Mouse (Mus musculus) lung, postnatal 10 days (tissue): ENCODE results near the gene Foxp1.

Source experiments
- DNase-seq: peaks from one replicate; pipeline ENCODE4 v3.0.0; 2021

The Foxp1 gene

DNA sequence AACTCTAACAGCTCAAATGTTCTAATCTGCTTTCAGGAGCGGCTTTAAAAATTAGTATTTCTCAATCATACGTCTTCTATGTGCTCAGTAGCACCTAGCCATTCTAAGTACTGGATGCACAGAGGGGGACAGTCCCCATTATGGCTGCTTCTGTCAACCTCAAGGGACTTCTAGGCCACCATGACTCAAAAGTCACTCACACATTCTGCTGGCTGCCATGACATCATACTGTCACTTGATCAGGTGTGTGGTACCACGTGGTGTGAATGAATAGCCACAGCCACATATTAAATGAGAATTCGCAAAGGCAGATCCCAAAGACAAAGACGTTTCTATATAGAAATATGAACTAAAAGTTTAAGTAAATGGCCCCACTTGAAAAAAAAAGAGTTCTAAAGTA, 247.9 kb downstream of the Foxp1 start:
- DNase-seq, result no peak

- DNase-seq, result no peak
These were observed 248.3 kb downstream of the Foxp1 start for GRCm38 (mm10) chr6:99274222-99274621.

DNA sequence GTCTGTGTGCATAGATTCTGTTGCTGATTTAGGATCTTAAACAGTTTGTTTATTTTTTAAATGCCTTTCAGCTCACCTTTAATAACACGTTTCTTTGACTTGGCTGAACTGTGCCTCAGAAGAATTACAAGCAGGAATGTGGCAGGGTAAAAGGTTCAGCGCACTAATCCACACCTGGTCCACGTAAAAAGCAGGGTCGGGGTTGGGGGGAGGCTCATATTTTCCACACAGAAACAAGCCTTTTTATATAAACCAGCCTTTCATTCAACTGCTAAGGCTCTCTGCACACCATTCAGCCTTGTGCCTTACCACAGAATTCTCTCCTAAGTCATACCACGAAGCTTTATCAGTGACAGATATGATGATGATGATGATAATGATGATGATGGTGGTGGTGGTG, 249.3 kb downstream of the Foxp1 start:
- DNase-seq, result no peak

DNA sequence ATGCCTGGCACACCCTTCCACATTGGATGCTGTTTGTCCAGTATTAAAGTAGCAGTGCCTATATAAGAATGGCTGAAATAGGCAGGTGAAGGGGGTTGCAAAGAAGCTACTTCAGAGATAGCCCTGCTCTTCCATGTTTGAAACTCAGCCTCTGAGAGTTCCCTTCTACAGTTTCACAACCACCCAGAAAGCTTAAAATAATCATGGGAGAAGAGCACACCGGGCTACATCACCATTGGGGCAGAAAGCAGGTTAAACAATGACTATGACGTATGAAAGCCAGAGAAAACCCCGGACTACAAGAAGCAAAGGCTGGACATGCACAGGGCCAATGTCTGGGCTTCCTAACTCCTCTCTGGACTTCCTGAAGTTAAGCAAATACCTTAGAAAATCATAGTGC, 250.3 kb downstream of the Foxp1 start:
- no peak for DNase-seq

DNA sequence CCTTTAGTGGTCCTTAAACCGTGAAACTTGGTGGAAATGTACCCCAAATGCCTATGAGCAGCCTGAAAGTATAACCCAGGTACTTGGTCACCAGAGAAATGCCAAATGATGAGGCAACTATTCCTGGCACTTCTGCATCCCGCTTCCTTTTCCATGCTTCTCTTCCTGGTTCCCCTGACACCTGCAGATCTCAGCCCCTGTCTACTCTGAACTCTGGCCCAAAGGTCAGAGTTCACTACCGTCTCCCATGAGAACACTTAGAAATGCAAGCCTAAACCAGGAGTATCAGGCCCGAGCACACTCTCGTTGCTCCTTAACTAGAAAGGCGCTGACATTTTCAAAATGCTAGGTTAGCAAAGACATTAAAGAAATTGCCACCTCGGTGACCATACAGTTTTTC, 250.8 kb downstream of the Foxp1 start:
- no peak for DNase-seq

DNA sequence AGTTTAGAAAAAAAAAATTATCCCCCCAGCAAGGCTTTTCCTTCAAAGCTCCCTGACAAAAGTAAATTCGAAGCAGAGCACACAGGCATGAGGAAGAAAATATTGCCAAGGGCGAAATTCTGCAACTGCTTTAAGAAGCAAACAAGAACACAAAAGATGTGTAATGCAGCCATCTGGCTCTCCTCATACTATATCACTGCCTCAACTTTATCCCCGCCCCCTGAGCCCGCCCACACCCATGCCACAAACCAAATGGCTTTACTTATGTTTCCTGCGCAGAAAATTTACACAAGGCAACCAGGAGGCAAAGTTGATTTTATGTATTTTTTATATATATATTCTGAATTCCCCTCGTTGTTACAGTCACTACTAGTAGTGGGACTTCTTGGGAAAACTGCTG, 252.6 kb downstream of the Foxp1 start:
- no peak for DNase-seq

DNA sequence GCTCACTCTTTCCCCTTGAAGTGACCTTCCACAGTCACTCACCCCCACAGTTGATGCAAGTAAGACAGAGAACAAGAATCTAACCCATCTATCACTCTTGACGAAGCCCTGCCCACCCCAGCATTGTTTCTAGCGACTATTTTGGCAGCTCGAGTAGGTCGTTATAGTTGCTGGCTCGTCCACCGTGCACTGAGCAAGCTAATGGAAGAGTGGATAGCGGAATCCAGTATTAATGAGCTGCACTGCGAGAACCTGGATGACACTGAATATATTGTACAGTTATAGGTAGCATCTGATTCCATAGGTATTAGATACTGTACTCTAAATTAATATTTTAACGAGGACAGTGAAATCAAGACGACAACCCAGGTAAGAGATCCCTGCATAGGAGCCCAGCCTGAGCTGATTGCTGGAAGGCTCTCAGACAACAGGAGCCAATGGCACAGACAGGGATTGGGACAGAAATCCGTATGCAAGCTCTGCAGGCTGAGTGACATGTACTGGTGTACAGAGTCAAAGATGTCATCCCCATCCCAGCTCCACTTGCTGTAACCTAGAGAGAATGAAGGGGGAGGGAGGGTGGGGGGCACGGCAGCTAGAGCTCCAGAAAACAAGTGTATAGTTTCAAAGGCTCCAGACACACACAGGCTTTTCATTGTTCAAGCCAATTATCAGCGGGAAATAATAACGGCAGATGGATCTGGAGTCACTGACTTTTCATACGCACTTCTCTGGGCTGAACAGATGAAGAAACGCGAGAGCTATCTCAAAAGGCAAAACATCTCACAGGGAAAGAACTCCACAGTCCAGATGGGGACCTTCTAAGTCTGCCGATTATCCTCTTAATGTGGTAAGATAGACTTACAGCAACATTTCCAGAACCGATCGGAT, 254.1 kb downstream of the Foxp1 start:
- peak; percentile 25 for DNase-seq

- peak; percentile 68 for DNase-seq
These were observed 256.4 kb downstream of the Foxp1 start for GRCm38 (mm10) chr6:99265945-99266656.

DNA sequence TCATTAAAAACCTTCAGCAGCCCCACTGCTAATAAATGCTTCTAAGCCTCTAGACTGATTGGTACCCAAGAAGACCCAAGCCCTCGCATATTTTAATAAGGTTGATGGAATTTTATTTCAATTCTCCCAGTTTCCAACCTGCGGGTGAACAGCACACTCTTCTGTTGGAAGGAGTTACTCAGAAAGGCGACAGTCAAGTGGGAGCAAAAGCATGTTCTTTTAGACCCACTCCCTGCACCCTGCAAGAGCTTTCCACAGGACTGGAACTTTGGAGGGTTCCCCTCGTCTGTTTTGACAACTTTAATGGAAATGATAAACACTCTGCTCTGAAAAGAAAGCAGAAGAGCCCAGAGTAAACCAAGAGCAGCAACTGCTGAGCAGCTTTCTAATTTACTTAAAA, 257.3 kb downstream of the Foxp1 start:
- no peak for DNase-seq

GRCm38 (mm10) chr6:99264192-99265093, 258.1 kb downstream of the Foxp1 start:
- peak; percentile 32 for DNase-seq

DNA sequence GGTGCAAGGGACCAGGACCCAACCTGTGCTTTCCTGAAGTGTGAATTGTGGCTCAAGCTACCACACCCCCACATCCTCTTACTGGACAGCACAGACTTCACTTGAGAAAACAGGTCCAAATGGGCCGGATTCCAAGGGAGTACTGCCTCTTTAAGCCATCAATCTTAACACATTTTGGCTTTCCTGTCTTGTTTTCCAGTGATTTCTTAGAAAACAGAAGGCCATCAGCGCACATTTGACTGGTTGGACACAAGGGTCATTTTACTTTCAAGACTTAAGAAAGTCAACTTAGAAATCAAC, 258.7 kb downstream of the Foxp1 start:
- peak; percentile 41 for DNase-seq

DNA sequence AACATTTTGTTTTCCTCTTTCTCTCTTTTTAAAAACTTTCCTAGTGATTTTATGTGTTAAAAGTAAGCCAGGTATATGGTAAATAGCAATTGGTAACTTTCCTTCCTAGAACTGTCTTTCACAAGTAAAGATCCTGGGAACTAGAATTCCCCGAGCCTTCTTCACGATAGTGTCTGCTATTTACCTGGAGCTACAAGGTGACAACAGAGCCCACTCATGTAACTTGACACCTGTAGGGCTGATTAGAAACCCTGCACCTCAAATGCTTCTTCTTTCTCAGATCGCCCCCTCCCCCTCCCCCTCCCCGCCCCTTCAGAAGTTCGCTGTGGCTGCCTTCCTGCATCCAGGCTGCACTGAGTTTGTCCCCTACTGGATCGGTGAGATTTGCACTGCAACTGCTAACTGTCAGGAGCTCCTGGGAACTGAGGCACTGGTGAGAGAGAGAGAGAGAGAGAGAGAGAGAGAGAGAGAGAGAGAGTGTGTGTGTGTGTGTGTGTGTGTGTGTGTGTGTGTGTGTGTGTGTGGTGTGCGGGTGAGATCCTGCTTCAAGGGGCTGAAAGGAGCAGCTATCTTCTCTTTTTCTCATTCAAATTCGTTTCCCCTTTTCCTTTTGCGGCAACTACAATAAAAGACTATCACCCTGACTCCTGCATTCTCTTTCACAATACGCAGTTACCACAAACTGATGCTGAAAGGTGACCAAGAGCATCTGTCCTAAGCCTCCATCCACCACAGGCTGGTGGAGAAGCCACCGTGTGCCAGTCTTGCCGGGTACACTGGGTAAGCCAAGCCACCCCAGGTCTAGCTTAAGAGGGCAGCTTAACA, 259.2 kb downstream of the Foxp1 start:
- no peak for DNase-seq

DNA sequence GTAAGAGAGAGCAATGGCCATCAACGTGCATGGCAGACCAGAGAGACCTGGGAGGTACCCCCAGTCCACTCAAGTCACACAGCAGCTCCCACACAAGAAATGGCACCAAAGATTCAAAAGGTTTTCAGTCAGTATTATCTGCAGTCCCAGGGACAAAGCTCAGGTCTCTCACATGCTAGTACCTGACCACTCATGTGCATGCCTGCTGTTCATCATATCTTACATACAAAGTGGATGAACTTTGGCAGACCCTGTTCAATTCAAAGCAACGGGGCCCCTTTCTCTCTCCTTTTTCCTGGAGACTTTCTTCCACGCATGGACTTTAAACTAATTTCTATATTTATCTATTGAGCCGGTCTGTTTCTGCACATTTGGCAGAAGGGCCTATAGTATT, 260.8 kb downstream of the Foxp1 start:
- no peak for DNase-seq

GRCm38 (mm10) chr6:99260941-99261736, 261.4 kb downstream of the Foxp1 start:
- no peak for DNase-seq

DNA sequence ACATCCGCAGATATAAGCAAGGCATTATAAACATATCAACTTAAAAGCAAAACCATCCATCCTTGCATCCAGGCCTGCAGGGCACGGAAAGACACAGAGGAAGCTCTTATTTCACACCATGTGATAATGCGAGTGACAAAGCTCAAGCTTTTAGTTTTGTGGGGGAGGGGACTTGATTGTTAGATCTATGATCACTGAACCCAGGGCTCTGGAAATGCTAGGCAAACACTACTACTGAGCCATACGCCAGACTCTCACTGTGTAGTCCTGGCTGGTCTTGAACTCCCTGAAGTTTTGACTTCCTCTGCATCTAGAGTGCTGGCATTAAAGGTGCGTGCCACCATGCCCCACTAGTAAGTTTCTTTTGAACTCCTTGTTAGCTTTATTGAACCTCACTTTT, 264.2 kb downstream of the Foxp1 start:
- no peak for DNase-seq

DNA sequence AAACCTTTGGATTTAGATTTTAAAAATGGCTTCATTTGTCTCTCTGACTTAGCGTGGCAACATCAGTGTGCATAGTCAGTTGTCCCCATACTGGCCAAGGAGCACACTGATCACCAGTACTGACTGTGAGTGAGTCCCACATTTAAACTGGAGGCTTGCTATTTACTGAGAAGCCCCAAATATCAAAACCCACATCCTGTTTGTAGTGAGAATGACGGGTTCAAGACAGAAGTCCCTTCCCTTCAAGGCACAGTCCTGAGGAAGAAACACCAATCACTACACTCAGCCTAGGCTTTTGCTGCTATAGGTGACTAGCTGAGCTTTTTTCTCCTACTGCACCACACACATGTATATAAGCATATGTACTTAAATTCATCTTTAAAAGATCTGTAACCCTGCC, 264.8 kb downstream of the Foxp1 start:
- DNase-seq, result no peak

GRCm38 (mm10) chr6:99253331-99253730, 269.2 kb downstream of the Foxp1 start:
- DNase-seq, result no peak

GRCm38 (mm10) chr6:99252816-99253215, 269.7 kb downstream of the Foxp1 start:
- DNase-seq, result peak; percentile 20

DNA sequence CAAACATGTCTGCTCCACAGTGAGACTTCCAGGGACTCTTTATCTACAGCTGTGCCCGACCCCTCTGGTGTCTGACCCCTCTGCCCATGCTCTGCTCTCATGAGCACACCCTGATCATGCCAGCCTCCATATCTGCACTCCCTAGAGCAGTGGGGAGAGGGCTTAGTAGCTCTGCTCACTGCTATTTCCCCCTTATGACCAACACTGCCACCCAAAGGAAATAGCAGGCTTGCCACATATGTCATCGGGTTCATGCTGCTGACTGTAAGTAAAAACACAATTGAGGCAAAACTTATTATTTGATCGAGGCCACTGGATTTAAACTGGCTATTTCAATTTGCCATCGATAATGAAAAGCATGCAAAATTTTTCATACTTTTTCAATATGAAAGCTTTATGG, 270.6 kb downstream of the Foxp1 start:
- DNase-seq, result peak; percentile 18

- no peak for DNase-seq
These were observed 271.3 kb downstream of the Foxp1 start for GRCm38 (mm10) chr6:99251222-99251621.

GRCm38 (mm10) chr6:99249496-99250030, 273.0 kb downstream of the Foxp1 start:
- no peak for DNase-seq
